15 mouse cellular contexts compared by ENCODE assay signal in the genomic region with DNA sequence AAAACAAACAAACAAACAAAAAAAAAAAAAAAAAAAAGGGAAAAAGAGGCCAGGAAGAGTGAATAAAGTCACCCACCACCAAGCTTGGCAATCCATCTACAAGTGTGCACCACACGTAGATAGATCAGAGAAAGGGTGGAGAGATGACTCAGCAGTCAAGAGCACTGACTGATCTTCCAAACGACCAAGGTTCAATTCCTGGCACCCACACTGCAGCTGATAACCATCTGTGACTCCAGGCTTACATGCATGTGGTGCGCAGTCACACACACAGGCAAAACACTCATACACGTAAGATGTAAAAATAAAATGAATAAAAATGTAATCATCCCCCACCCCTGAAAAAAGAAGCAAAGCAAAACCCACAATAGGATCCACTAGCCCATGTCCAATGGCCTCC. TPM values are rescaled to one million over a fixed set of nuclear protein-coding genes. Genes with fewer than 3 reads are reported as not detected.
DNase-seq lines count a peak whose midpoint lies in the region; ATAC-seq and TF ChIP-seq lines count a peak whose summit lies in the region.
"Had no signal": no experiment of that assay in that cellular context is flagged by ENCODE, and none has a peak within 500 bp of the region (broad histone marks: within the 10 kb centered on the region; RNA-seq: fewer than 3 reads in every experiment).

No protein-coding gene starts in this region.

- H3K27me3 ChIP-seq in liver, adult 2 months (ENCODE audit: control insufficient read depth, insufficient read depth, low read length), result no peaks in the 10 kb centered on the region
- H3K27me3 ChIP-seq in liver, postnatal 0 days (ENCODE audit: insufficient read depth, low read length), result no peaks in the 10 kb centered on the region

- WGBS in liver, adult 2 months, result 27% methylated on average over 4 of the region's 4 CpGs
- 44% methylated on average over 4 of the region's 4 CpGs for WGBS in liver, postnatal 0 days (ENCODE audit: insufficient replicate concordance)

- H3K79me2 ChIP-seq in liver, adult 2 months (ENCODE audit: control insufficient read depth, insufficient read depth, low read length), result peaks cover 39% of the 10 kb centered on the region; the same call in 1 of the 2 replicates

- no peak for ATAC-seq in liver, postnatal 0 days
- ATAC-seq in common myeloid progenitor, adult 5-6 weeks (replicated peaks; ENCODE audit: low read depth, poor library complexity, severe bottlenecking), result 0 out of 2 replicates have a peak, but pooled peaks have one; percentile 15
- peak; percentile 45 for ATAC-seq in megakaryocyte progenitor cell, adult 5-6 weeks (replicated peaks; ENCODE audit: poor library complexity)
- ATAC-seq in erythroblast, adult 5-6 weeks (replicated peaks; ENCODE audit: low FRiP score, poor library complexity, severe bottlenecking), result no peak

- TF ChIP-seq EP300 in liver, postnatal 0 days (IDR thresholded peaks at IDR 0.05; ENCODE audit: low read depth), result no peak

- H3K9me3 ChIP-seq in liver, postnatal 0 days (ENCODE audit: low read length), result no peaks in the 10 kb centered on the region

- peak; percentile 51 for DNase-seq in adrenal gland, adult 2 months
- no peak for DNase-seq in adrenal gland, postnatal 14 days
- DNase-seq in liver, adult 2 months (ENCODE audit: extremely low read depth, low read depth, low spot score), result peak; percentile 75
- DNase-seq in liver, postnatal 0 days, result no peak
- DNase-seq in gastrocnemius, postnatal 4 days (ENCODE audit: low spot score in 2 of 2), result no peak
- DNase-seq: cerebellum, adult 2 months; gastrocnemius, postnatal 25 days; lung, adult 18-20 months; right cerebral cortex, postnatal 25 days; thymus, adult 2 months had no signal

- no peaks in the 10 kb centered on the region for H3K36me3 ChIP-seq in liver, adult 2 months (ENCODE audit: control insufficient read depth, insufficient read depth, low read length)
- peaks cover 8% of the 10 kb centered on the region for H3K36me3 ChIP-seq in liver, postnatal 0 days (replicated peaks; ENCODE audit: insufficient read depth, low read length)

- TF ChIP-seq CTCF in liver, adult 2 months (IDR thresholded peaks at IDR 0.05; ENCODE audit: low read depth, low read length), result no peak
- TF ChIP-seq CTCF in liver, postnatal 0 days (IDR thresholded peaks at IDR 0.05; ENCODE audit: low read depth), result no peak

- H3K9ac ChIP-seq in liver, adult 2 months (ENCODE audit: low read depth, low read length), result no peak overlapping the region
- H3K9ac ChIP-seq in liver, postnatal 0 days (replicated peaks), result no peak overlapping the region

- H3K4me1 ChIP-seq in liver, adult 2 months (ENCODE audit: control insufficient read depth, insufficient read depth, low read length), result peaks cover 10% of the 10 kb centered on the region
- peaks cover 21% of the 10 kb centered on the region for H3K4me1 ChIP-seq in liver, postnatal 0 days (ENCODE audit: insufficient read depth)

- no peak overlapping the region for H3K4me3 ChIP-seq in liver, adult 2 months (ENCODE audit: insufficient read depth, low read depth, low read length)
- H3K4me3 ChIP-seq in liver, postnatal 0 days (ENCODE audit: low read depth, low read length), result no peak overlapping the region
- H3K4me3 ChIP-seq: erythroblast, embryonic 14.5 days had no signal

- H3K4me2 ChIP-seq in liver, postnatal 0 days (ENCODE audit: low read depth, low read length), result no peak overlapping the region

- TF ChIP-seq POLR2A in liver, adult 2 months (IDR thresholded peaks at IDR 0.05; ENCODE audit: extremely low read depth, insufficient read depth, low read length), result no peak

- H3K27ac ChIP-seq in liver, adult 2 months (replicated peaks; ENCODE audit: insufficient read depth, low read depth, low read length), result peak overlapping the region; percentile 21; the same call in 1 of the 2 replicates
- H3K27ac ChIP-seq in liver, postnatal 0 days (ENCODE audit: low read depth), result no peak overlapping the region

RNA-seq across cellular contexts. Expression of gene Ehd2, which starts 35.7 kb away (rescaled TPM):
- 10 to 100 TPM; 40.2 to 87.6 TPM for total RNA-seq in adrenal gland, adult 2 months (2021)
- polyA plus RNA-seq in adrenal gland, adult 2 months (2012; rRNA removed), result 70.9 and 89.0 TPM in 2 replicates
- 119 and 121 TPM in 2 replicates for total RNA-seq in adrenal gland, postnatal 14 days (2021)
- 1.0 and 1.4 TPM in 2 replicates for total RNA-seq in liver, adult 2 months (2014; rRNA removed)
- polyA plus RNA-seq in liver, adult 2 months (2012; rRNA removed), result 1.6 and 1.7 TPM in 2 replicates
- polyA plus RNA-seq in liver, postnatal 0 days (2015; fragmentation: Nextera tagmentation; extraction: Ambion mirVana), result 1.9 and 2.7 TPM in 2 replicates
- total RNA-seq in common myeloid progenitor, adult 5-6 weeks (2017), result 1.0 and 1.9 TPM in 2 replicates
- 0.07 and 0.27 TPM in 2 replicates for total RNA-seq in megakaryocyte progenitor cell, adult 5-6 weeks (2015)
- 0.21 and 0.24 TPM in 2 replicates for total RNA-seq in megakaryocyte progenitor cell, adult 5-6 weeks (2017)
- 0.21 and 0.58 TPM in 2 replicates for total RNA-seq in erythroblast, adult 5-6 weeks (2015; ENCODE audit: low replicate concordance)
- total RNA-seq in erythroblast, adult 5-6 weeks (2017; ENCODE audit: low replicate concordance), result 0.09 and 0.14 TPM in 2 replicates
- total RNA-seq in gastrocnemius, postnatal 4 days (2021), result 100 to 1,000 TPM; 160 to 194 TPM

RNA-seq across cellular contexts. Expression of gene Bicra, which starts 44.7 kb away (rescaled TPM):
- total RNA-seq in adrenal gland, adult 2 months (2021), result 10 to 100 TPM in 1 of 2 experiments, 1 to 10 TPM in 1; 9.4 to 10.4 TPM
- polyA plus RNA-seq in adrenal gland, adult 2 months (2012; rRNA removed), result 19.8 and 26.2 TPM in 2 replicates
- total RNA-seq in adrenal gland, postnatal 14 days (2021), result 16.1 and 16.7 TPM in 2 replicates
- total RNA-seq in liver, adult 2 months (2014; rRNA removed), result 0.55 and 0.87 TPM in 2 replicates
- polyA plus RNA-seq in liver, adult 2 months (2012; rRNA removed), result 3.6 and 4.6 TPM in 2 replicates
- polyA plus RNA-seq in liver, postnatal 0 days (2015; fragmentation: Nextera tagmentation; extraction: Ambion mirVana), result 0.95 and 1.0 TPM in 2 replicates
- 1.2 and 2.5 TPM in 2 replicates for total RNA-seq in common myeloid progenitor, adult 5-6 weeks (2017)
- total RNA-seq in megakaryocyte progenitor cell, adult 5-6 weeks (2015), result 14.7 and 14.9 TPM in 2 replicates
- 1.1 and 3.4 TPM in 2 replicates for total RNA-seq in megakaryocyte progenitor cell, adult 5-6 weeks (2017)
- 6.5 and 20.9 TPM in 2 replicates for total RNA-seq in erythroblast, adult 5-6 weeks (2015; ENCODE audit: low replicate concordance)
- 0.14 and 2.2 TPM in 2 replicates for total RNA-seq in erythroblast, adult 5-6 weeks (2017; ENCODE audit: low replicate concordance)
- 10 to 100 TPM; 12.1 to 12.6 TPM for total RNA-seq in gastrocnemius, postnatal 4 days (2021)

RNA-seq across cellular contexts. Expression of gene Nop53, which starts 57.2 kb away (rescaled TPM):
- 100 to 1,000 TPM; 169 to 171 TPM for total RNA-seq in adrenal gland, adult 2 months (2021)
- 64.4 and 69.9 TPM in 2 replicates for polyA plus RNA-seq in adrenal gland, adult 2 months (2012; rRNA removed)
- 196 and 213 TPM in 2 replicates for total RNA-seq in adrenal gland, postnatal 14 days (2021)
- 57.3 and 59.6 TPM in 2 replicates for total RNA-seq in liver, adult 2 months (2014; rRNA removed)
- 65.2 and 69.5 TPM in 2 replicates for polyA plus RNA-seq in liver, adult 2 months (2012; rRNA removed)
- polyA plus RNA-seq in liver, postnatal 0 days (2015; fragmentation: Nextera tagmentation; extraction: Ambion mirVana), result 82.6 and 90.6 TPM in 2 replicates
- 458 and 478 TPM in 2 replicates for total RNA-seq in common myeloid progenitor, adult 5-6 weeks (2017)
- 64.0 and 65.0 TPM in 2 replicates for total RNA-seq in megakaryocyte progenitor cell, adult 5-6 weeks (2015)
- 230 and 286 TPM in 2 replicates for total RNA-seq in megakaryocyte progenitor cell, adult 5-6 weeks (2017)
- total RNA-seq in erythroblast, adult 5-6 weeks (2015; ENCODE audit: low replicate concordance), result 14.6 and 17.3 TPM in 2 replicates
- 60.2 and 75.8 TPM in 2 replicates for total RNA-seq in erythroblast, adult 5-6 weeks (2017; ENCODE audit: low replicate concordance)
- total RNA-seq in gastrocnemius, postnatal 4 days (2021), result 100 to 1,000 TPM; 172 to 173 TPM

RNA-seq across cellular contexts. Expression of gene Zfp541, which starts 58.6 kb away (rescaled TPM):
- under 1 TPM; 0.06 to 0.07 TPM for total RNA-seq in adrenal gland, adult 2 months (2021)
- 0.04 and 0.09 TPM in 2 replicates for polyA plus RNA-seq in adrenal gland, adult 2 months (2012; rRNA removed)
- total RNA-seq in adrenal gland, postnatal 14 days (2021), result 0.07 and 0.08 TPM in 2 replicates
- not detected in 2 replicates for total RNA-seq in liver, adult 2 months (2014; rRNA removed)
- 0.02 TPM in 1 of 2 replicates, not detected in the other for polyA plus RNA-seq in liver, adult 2 months (2012; rRNA removed)
- polyA plus RNA-seq in liver, postnatal 0 days (2015; fragmentation: Nextera tagmentation; extraction: Ambion mirVana), result not detected in 2 replicates
- not detected in 2 replicates for total RNA-seq in common myeloid progenitor, adult 5-6 weeks (2017)
- 0.15 TPM in 1 of 2 replicates, not detected in the other for total RNA-seq in megakaryocyte progenitor cell, adult 5-6 weeks (2015)
- total RNA-seq in megakaryocyte progenitor cell, adult 5-6 weeks (2017), result 0.04 TPM in 1 of 2 replicates, not detected in the other
- not detected in 2 replicates for total RNA-seq in erythroblast, adult 5-6 weeks (2015; ENCODE audit: low replicate concordance)
- total RNA-seq in erythroblast, adult 5-6 weeks (2017; ENCODE audit: low replicate concordance), result 0.28 TPM in 1 of 2 replicates, not detected in the other
- under 1 TPM in 1 of 2 experiments, not detected in 1; 0.05 TPM for total RNA-seq in gastrocnemius, postnatal 4 days (2021)
- total RNA-seq: gastrocnemius, postnatal 25 days; heart, postnatal 25 days had no signal

Comparison
In these comparisons a context has a peak if more than half of its experiments do, and no peak if none do; other contexts are left out.
1. DNase-seq: peak in adrenal gland, adult 2 months (single experiment) and liver, adult 2 months (single experiment); none in adrenal gland, postnatal 14 days (single experiment), liver, postnatal 0 days (single experiment) and gastrocnemius, postnatal 4 days (0 of 2).
2. ATAC-seq: peak in common myeloid progenitor, adult 5-6 weeks (single experiment) and megakaryocyte progenitor cell, adult 5-6 weeks (single experiment); none in liver, postnatal 0 days (single experiment) and erythroblast, adult 5-6 weeks (single experiment).
3. RNA of gene Ehd2, which starts 35.7 kb away (total RNA-seq): 160 to 194 TPM in gastrocnemius, postnatal 4 days, 119 to 121 TPM in adrenal gland, postnatal 14 days and 40.2 to 87.6 TPM in adrenal gland, adult 2 months; 1.0 to 1.4 TPM in liver, adult 2 months, 1.0 to 1.9 TPM in common myeloid progenitor, adult 5-6 weeks, 0.09 to 0.58 TPM in erythroblast, adult 5-6 weeks and 0.07 to 0.27 TPM in megakaryocyte progenitor cell, adult 5-6 weeks; every median in the first group is over 10 times any median in the second.